Mouse (Mus musculus) lung, postnatal 0 days (tissue): ENCODE results near the gene Pced1b. TPM values are rescaled to one million over a fixed set of nuclear protein-coding genes. Genes with fewer than 3 reads are reported as not detected.

Experiments
- ATAC-seq: fragments of 200-750 bp; cut with Nextera tagmentation; 2 replicates; pipeline ENCODE4 v1.8.0; 2017; ENCODE audit warnings: moderate library complexity
- DNase-seq: peaks from one replicate; pipeline ENCODE4 v3.0.0-alpha.2; 2016; ENCODE audit warnings: low spot score
- H3K27ac ChIP-seq: fragments of 300-500 bp; sonication (generic); 2 replicates; pipeline ENCODE4 v1.5.1; 2014; ENCODE audit warnings: antibody characterized with exemption, mild to moderate bottlenecking, low read length, mixed read lengths
- H3K27me3 ChIP-seq: fragments of 300-500 bp; sonication (generic); replicated peaks from 2 replicates; pipeline ENCODE4 v1.6.1; 2014; ENCODE audit warnings: low read length, mixed read lengths; ENCODE audit not compliant: insufficient read depth
- H3K36me3 ChIP-seq: fragments of 300-500 bp; sonication (generic); 2 replicates; pipeline ENCODE4 v1.6.1; 2014; ENCODE audit warnings: low read length, mixed read lengths; ENCODE audit not compliant: insufficient read depth
- H3K4me1 ChIP-seq: fragments of 300-500 bp; sonication (generic); 2 replicates; pipeline ENCODE4 v1.6.1; 2014; ENCODE audit warnings: antibody characterized with exemption, low read depth, low read length, mixed read lengths; ENCODE audit not compliant: insufficient read depth
- H3K4me2 ChIP-seq: fragments of 300-500 bp; sonication (generic); replicated peaks from 2 replicates; pipeline ENCODE4 v1.6.1; 2014; ENCODE audit warnings: low read depth, mild to moderate bottlenecking, low read length, moderate library complexity, mixed read lengths
- H3K4me3 ChIP-seq: fragments of 300-500 bp; sonication (generic); 2 replicates; pipeline ENCODE4 v1.5.1; 2014; ENCODE audit warnings: low read depth, low read length
- H3K9ac ChIP-seq: fragments of 300-500 bp; sonication (generic); replicated peaks from 2 replicates; pipeline ENCODE4 v1.6.1; 2014; ENCODE audit warnings: low read depth, mild to moderate bottlenecking
- H3K9me3 ChIP-seq: fragments of 300-500 bp; sonication (generic); 2 replicates; pipeline ENCODE4 v1.6.1; 2016; ENCODE audit warnings: low read length, mixed read lengths
- CTCF ChIP-seq: IDR thresholded peaks from 2 replicates; pipeline ENCODE4 v1.5.1; 2016; ENCODE audit warnings: antibody characterized with exemption, mild to moderate bottlenecking
- EP300 ChIP-seq: IDR thresholded peaks from 2 replicates; pipeline ENCODE4 v1.6.1; 2016; ENCODE audit warnings: antibody characterized with exemption, mild to moderate bottlenecking, control low read depth
- WGBS: fragments of 180-500 bp; shearing (Covaris S2); extraction: QIAGEN DNeasy Blood & Tissue Kit; methylation state at CpG from one replicate; pipeline ENCODE4 v1.1.7; 2014; 5-methylcytosine and 5-hydroxymethylcytosine counted together
- polyA plus RNA-seq: library from polyadenylated mRNA; unstranded; fragments of >200 nt; fragmentation: Nextera tagmentation; extraction: Ambion mirVana; gene quantifications from 2 replicates; pipeline ENCODE4 v1.2.1, GENCODE M21; 2015

Gene Pced1b
- polyA plus RNA-seq, 1 experiment from 2014 or later = 9.0 TPM

DNA sequence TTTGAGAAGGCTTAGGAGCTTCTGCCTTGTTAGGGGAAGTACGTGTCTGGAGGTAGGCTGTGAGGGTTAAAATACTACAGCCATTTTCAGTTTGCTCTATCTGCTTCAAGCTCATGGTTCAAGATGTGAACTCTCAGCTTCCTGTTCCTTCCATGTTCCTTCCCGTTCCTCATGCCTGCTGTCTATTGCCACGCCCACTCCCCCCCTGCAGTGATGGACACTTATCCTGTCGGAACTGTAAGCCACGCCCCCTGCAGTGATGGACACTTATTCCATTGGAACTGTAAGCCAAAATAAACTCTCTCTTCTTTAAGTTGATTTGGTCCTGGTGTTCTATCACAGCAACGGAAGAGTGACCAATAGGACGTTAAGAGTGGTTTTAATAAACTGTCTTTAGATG, 166.0 kb downstream of the Pced1b start:
- H3K4me1 ChIP-seq = peaks cover 3% of the 10 kb centered on the region; the same call in 1 of the 2 replicates
- H3K9me3 ChIP-seq = no peaks in the 10 kb centered on the region
- no peak overlapping the region for H3K27ac ChIP-seq
- ATAC-seq = no peak
- H3K27me3 ChIP-seq = no peaks in the 10 kb centered on the region
- H3K9ac ChIP-seq = no peak overlapping the region
- H3K4me3 ChIP-seq = no peak overlapping the region
- 83% methylated on average over 7 of the region's 7 CpGs for WGBS
- H3K36me3 ChIP-seq = no peaks in the 10 kb centered on the region
- no peak for TF ChIP-seq EP300
- no peak for TF ChIP-seq CTCF
- H3K4me2 ChIP-seq = no peak overlapping the region
- no peak for DNase-seq

DNA sequence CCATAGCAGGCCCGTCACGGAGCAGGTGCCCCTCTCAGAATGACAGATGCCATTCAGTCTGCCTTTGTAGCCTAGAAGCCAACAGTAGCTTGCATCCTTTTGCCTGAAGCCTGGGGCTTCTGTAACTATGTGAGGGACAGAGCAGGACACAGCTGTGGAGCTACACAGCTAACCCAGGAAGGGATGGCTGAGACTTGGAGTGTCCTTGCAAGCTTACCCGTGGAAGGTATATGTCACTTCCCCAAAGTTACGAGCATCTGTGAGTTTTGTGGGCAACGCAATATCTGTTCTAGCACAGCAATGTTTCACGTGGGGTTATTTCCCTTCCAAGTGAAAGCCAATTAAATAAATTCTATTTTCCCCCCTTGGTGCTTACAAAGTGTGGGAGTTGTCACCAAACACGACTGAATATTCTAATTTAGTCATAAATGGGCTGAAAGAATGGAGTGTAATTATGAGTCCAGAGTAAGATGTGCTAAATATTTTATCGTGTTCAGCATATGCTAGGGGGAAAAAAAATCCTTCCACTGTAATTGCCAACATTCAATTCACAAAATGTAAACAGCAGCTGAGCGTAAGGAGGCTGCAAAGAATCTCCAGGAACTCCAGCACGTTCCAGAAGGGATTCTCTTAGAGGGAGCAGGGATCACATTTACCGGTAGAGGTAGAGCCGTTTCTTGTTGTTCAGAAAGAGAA, 168.0 kb downstream of the Pced1b start:
- Histone ChIP-seq H3K36me3 (no peaks in the 10 kb centered on the region), H3K9ac (no peak overlapping the region), H3K4me1 (no peaks in the 10 kb centered on the region), H3K4me3 (no peak overlapping the region), H3K27me3 (no peaks in the 10 kb centered on the region), H3K9me3 (no peaks in the 10 kb centered on the region), H3K4me2 (no peak overlapping the region), H3K27ac (0 out of 2 replicates have a peak overlapping the region, but pooled peaks have one; percentile 20)
- 57% methylated on average over 12 of the region's 12 CpGs for WGBS
- DNase-seq (peak; percentile 7), ATAC-seq (no peak)
- TF ChIP-seq CTCF (no peak), EP300 (no peak)

DNA sequence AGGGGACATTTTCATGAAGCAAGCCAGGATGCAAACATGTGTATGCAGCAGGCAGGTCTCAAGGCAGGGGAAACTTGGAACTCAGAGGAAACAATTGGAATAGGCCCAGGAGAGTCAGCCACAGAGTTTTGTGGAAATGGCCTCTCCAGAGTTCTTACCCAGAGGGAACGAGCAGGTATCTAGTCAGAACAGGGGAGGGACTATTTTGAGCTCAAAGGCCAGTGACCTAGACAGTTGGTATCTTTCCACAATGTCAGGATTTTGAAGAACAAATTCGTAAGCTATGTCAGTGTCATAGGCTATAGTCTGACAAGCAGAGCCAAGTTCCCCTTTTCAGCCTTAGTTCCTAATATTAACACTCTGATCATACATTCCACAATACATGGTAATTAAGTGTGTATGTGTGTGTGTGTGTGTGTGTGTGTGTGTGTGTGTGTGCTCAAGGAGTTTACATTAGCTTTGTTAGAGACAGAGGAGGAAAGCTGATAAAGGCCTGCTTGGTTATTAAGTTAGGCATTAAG, 168.6 kb downstream of the Pced1b start:
- H3K4me1 ChIP-seq = no peaks in the 10 kb centered on the region
- DNase-seq (peak; percentile 17), ATAC-seq (no peak)
- H3K9ac ChIP-seq = no peak overlapping the region
- H3K4me3 ChIP-seq = no peak overlapping the region
- WGBS = 46% methylated on average over 2 of the region's 2 CpGs
- no peaks in the 10 kb centered on the region for H3K36me3 ChIP-seq
- H3K9me3 ChIP-seq = no peaks in the 10 kb centered on the region
- TF ChIP-seq EP300 (no peak), CTCF (no peak)
- no peaks in the 10 kb centered on the region for H3K27me3 ChIP-seq
- no peak overlapping the region for H3K4me2 ChIP-seq
- 0 out of 2 replicates have a peak overlapping the region, but pooled peaks have one; percentile 20 for H3K27ac ChIP-seq

DNA sequence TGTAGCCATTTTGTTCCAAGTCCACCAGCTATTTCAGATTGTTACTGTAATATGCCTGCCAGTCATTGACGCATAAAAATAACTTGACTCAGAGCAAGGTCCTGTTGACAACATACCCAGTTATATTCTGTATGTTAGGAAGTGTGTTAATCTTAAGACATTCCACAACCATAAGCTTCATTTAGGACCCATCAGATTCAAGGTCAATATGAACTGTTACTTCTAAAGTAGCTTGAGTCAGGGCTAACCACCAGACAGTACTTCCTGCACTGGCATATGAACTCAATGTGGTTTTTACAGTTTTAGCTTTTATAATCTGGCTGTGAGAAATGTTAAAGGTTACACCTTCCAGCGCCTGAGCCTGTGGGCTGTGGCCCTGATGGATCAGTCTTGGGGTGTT, 173.4 kb downstream of the Pced1b start:
- no peaks in the 10 kb centered on the region for H3K36me3 ChIP-seq
- 95% methylated on average over 2 of the region's 2 CpGs for WGBS
- H3K27ac ChIP-seq = no peak overlapping the region
- no peak for DNase-seq
- no peak overlapping the region for H3K9ac ChIP-seq
- TF ChIP-seq CTCF (no peak), EP300 (no peak)
- no peak for ATAC-seq
- H3K4me3 ChIP-seq = no peak overlapping the region
- no peaks in the 10 kb centered on the region for H3K9me3 ChIP-seq
- H3K4me1 ChIP-seq = no peaks in the 10 kb centered on the region
- no peaks in the 10 kb centered on the region for H3K27me3 ChIP-seq
- no peak overlapping the region for H3K4me2 ChIP-seq

DNA sequence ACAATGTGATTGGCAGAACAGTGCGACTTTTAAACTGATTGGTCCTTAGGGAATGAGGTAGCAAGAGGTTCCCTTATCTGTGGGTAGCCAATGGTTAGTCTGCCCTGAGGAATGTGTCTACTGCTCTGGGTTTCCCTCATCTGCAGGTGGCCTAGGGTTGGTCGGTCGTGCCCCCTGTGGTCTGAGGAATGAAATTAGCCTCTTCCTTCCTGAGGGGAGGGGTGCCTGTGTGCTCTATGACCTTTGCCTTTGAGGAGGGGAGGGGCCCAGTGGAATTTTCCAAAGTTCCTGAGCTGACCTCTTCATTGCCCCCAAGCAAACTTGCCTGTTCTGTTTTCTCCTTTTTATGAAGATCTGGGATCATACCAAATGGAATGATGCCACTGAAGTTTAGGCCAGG, 174.6 kb downstream of the Pced1b start:
- WGBS = 79% methylated on average over 3 of the region's 3 CpGs
- DNase-seq (no peak), ATAC-seq (no peak)
- H3K36me3 ChIP-seq = no peaks in the 10 kb centered on the region
- TF ChIP-seq CTCF (no peak), EP300 (no peak)
- H3K9ac ChIP-seq = no peak overlapping the region
- no peak overlapping the region for H3K4me2 ChIP-seq
- H3K27ac ChIP-seq = no peak overlapping the region
- H3K4me1 ChIP-seq = no peaks in the 10 kb centered on the region
- no peaks in the 10 kb centered on the region for H3K27me3 ChIP-seq
- H3K9me3 ChIP-seq = no peaks in the 10 kb centered on the region
- H3K4me3 ChIP-seq = no peak overlapping the region

DNA sequence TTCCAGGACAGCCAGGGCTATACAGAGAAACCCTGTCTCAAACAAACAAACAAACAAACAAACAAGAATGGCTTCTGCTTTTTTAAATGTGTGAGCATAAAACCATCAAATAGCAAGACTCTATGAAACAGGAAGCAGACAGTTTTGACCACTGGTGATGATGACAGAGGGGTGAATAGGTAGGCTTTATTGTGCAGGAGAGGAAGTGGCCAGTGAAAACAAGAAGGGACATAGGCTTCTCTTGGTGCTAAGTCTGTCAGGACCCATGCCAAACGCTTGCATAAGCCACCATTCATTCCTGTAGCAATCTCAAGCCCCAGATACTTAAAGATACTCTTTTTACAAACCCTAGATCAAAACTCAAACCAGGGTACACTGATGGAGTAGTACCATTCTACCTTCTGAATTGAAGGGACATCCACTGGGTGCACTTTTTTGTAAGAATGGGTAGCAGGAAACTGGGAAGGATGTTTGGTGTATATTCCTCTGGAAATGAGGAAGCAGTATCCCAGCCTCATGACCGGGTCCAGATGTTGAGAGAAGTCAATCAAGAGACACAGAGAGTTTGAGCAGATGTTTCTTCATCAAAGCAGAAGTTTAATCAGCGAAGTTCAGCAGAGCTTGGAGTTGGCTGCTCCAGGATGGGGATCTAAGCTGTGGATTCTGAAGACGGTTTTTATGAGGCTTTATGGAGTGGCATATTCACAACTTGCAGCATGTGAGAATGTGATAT, 175.5 kb downstream of the Pced1b start:
- no peaks in the 10 kb centered on the region for H3K9me3 ChIP-seq
- no peaks in the 10 kb centered on the region for H3K27me3 ChIP-seq
- H3K4me1 ChIP-seq = no peaks in the 10 kb centered on the region
- no peaks in the 10 kb centered on the region for H3K36me3 ChIP-seq
- no peak overlapping the region for H3K9ac ChIP-seq
- WGBS = 64% methylated on average over 4 of the region's 4 CpGs
- peak; percentile 23 for DNase-seq
- H3K27ac ChIP-seq = no peak overlapping the region
- H3K4me2 ChIP-seq = no peak overlapping the region
- no peak overlapping the region for H3K4me3 ChIP-seq
- no peak for ATAC-seq
- TF ChIP-seq EP300 (no peak), CTCF (no peak)
